Mouse (Mus musculus): Measurements from ENCODE around the gene Pkhd1.
"Not testable (repeated sequence)": the region's sequence is repeated elsewhere in the genome, so short reads cannot be mapped to it uniquely, and the experiment has no call there.

The Pkhd1 gene

DNA sequence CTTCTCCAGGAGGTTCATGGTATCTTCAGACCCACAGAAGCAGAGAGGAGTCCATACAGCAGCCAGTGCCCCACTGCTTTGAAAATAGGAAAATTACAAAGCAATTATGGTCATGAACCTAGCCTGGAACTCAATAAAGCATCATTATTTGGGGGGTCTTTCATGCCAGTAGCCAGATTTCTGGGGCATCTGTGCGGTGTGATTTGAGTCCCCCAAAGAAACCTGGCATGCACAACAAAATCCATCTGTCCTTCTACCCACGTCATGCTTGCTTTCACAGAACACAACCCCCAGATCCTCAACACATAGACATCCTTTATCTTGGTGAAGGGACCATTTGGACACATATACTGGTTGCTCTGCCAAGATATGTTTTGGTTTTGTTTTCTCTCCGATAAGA, 316.2 kb downstream of the Pkhd1 start:
- DNase-seq (ENCODE audit: low spot score in 2 of 2): no peak

DNA sequence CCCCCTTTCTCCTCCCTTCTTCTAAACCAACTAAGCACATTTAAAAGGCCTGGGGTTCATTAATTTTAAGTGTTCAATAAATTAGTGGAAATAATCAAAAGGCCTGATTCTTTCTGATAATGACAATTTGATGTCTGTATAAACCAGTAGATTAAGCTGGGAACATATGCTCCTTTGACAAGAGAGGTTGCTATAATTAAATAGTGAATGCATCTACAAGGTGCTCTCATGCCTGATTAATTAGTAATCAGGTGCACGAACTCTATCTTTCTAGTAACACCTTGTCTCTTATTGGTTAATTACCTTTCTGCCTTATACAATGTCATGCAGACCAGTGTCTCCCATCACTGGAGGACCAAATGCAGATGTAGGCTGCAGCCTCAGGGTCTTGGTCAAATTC, 329.2 kb downstream of the Pkhd1 start:
- no peak for DNase-seq (ENCODE audit: low spot score in 2 of 2)

DNA sequence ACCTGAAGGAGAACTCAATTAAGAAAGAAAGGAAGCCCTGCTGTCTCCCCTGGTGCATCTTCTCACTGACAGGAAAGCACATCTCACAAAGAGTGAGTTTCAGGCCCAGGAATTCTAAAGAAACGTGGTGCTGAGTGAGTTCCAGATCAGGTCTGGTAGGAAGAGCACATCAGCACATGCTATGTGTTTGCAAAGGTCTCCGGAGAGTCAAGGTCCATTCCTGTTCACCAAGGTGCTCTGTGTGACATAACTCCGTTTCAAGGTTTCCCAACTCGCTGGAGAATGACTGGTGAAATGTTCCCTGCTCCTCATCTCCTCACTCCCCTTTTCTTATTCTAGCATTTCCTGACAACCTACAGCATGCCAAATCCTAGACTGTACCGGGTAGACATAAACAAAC, 357.5 kb downstream of the Pkhd1 start:
- no peak for DNase-seq (ENCODE audit: low spot score in 2 of 2)

DNA sequence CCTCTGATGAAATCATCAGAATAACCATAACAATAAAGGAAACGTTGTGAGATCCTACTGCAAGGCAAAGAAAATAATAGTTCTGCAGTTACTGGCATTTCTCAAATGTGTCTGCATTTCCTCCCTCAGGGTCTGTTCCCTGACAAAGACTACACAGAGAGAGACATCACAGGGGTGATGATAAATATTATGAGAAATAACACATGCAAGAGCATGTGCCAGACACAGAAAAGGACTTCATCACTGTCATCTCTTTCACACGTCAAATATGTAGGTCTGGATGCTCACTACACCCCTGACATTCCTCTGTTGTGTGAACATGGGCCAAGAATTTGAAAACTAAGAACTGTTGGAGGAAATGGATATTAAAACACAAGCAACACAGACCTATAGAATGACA, 369.7 kb downstream of the Pkhd1 start:
- no peak for DNase-seq (ENCODE audit: low spot score in 2 of 2)

DNA sequence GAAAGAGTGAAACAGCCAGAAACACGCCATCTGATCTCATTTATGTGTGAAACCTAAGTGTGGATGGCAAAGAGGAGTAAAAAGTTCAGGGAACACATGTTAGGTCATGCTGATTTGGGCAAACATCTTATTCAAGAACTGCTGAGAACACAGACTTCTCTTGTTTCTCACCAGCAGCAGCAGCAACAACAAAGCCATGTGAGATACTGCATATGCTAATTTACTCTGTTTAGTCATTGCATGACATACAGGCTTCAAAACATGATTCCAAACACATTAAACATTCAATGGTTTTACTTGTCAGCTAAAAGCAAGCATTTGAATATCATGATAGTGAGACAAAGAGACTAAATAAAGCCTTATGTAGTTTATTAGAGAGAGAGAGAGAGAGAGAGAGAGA, 401.2 kb downstream of the Pkhd1 start:
- no peak for DNase-seq (ENCODE audit: low spot score in 2 of 2)

DNA sequence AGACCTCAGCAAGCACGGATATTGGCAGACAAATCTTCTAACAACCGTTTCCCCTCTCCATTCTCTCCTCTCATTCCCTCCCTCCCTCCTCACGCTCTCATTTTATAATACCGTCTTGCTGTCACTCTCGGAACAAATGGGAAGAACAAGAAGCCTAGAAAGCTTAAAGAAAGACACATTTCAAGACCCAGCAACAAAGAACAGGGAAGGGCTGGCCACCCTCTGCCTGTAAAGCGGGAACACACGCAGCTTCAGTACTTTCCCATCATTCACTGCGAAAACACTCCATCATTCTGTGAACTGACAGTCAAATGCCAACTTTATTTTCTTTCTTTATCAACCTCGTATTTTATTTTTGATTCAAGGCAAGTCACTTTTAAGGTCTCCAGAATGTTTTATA, 427.4 kb downstream of the Pkhd1 start:
- DNase-seq (ENCODE audit: low spot score in 2 of 2): no peak

DNA sequence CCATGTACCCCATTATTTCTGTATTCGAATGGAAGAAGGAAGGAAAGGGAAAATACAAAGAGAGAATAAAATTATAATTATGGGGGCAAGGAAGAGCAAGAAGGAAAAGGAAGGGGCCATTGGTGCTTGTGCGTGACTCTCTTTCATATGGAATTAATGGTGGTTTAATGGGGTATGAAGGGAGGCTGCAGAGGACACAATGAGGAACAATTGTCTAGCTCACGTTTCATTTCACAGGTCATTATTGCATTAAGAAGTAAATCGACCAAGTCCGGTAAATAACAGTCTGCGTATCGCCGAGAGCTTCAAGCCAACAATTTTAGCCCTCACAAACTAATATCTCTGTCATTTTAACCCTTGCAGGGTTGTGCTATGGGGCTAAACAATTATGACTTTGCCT, 437.7 kb downstream of the Pkhd1 start:
- DNase-seq (ENCODE audit: low spot score in 2 of 2): no peak

DNA sequence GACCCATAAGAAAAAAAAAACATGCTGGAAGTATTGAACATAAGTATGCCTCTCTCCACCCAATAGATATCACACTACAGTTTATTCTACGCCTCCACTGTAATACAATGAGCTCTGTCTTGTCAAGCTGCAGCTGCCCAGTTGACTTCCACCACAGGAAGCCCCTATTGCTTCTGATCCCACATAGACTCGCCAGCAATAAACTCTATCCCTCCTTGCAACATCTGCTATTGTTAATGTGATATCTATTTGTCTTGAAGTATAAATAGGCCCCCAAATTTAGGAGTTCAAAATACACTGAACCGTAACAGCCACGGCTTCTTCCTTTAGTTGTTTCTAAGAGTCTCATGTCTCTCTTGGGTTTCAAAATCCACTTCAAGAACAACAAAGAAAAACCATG, 446.7 kb downstream of the Pkhd1 start:
- no peak for DNase-seq (ENCODE audit: low spot score in 2 of 2)

DNA sequence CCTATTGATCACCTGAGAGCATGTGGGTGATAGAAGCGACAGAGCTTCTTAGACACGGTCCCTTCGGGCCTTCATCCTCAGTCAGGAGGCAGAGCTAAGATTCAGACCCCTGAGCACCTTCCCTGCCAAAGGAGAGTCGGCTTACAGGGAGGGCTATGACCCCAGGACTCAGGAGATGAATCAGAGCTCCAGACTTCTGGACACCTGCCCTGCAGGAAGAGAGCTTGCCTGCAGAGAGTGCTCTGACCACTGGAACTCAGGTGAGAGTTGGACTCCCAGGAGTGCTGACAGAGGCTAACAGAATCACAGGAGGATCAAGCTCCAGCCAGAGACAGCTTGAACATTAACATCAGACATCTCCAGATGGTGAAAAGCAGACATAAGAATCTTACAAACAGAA, 467.2 kb downstream of the Pkhd1 start:
- not testable (repeated sequence) for DNase-seq (ENCODE audit: low spot score in 2 of 2)

DNA sequence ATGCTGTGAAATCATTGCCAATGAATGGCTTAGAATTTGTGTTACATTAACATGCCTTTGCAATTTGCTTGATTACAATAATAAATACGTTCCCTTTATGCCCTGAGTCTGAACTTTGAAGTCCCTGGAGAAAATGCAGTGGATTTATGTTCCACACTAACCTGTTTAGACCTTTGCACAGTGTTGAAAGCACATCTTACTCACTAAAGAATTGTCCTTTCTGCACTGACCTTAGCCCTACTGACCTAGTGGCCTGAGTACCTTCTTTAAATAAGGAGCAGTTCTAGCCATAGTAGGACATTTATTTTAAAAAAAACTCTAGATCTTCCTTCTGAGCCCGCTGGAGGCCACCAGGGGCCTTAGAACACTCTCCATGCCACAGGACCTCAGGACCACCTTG, 467.8 kb downstream of the Pkhd1 start:
- no peak for DNase-seq (ENCODE audit: low spot score in 2 of 2)

DNA sequence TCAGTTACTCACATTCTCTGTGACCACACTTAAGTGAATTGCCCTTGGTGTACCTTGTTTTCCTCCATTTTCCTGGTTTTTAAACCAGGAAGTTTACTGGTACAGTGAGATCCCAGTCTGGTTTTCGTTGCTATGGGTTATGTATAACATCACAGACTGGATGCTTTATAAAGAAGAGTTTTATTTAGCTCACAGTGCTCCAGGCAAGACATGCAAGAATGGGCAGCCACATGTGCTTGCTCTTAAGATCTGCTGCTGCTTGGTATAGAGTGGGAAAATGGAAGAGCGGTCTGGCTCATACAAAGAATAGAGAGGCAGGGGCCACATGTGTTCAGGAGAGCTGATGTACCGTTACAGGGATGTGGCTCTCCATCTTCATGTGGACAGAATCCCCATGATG, 481.7 kb downstream of the Pkhd1 start:
- no peak for DNase-seq (ENCODE audit: low spot score in 2 of 2)

DNA sequence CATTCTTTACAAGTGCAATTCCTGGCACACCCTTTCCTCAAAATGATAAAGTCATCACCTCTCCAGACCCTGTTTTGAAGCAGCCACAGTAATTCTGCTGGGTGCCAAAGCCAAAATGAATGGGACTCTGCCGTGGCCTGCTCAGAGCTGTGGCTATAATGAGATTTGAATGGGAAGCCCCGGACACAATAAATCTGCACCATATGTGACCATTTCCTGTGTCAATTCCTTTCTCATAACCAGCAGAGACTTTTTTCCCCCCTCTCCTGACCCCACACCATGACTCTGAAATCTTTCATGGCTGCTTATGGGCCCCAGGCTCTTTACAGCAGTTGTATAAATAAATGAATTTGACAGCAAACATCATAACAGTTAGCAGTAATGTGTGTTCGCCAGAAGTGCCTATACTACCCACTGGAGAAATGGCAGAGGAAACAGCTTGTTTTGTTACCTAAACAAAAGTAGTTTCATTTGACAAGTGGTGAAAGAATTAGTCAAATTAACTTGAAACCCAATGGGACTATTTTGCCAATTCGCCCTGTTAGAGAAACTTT, 482.7 kb downstream of the Pkhd1 start:
- DNase-seq (ENCODE audit: low spot score in 2 of 2): no peak

DNA sequence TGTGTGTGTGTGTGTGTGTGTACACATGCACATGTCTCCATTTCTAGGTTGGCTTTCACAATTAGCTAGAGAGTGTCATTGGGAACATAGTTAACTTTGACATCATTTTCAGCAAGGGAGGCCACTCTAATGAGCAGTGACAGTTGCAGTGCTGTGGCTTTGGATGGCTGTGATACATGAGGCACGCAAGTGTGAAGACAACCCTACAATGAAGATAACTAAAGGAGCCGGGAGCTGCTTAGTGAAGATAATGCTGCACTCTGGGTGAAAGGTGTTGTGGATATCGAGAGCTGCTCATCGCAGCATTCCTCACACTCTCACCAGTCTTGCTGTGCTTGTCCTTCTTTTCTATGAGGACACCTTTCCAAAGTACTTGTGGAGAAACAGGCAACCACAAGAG, 484.2 kb downstream of the Pkhd1 start:
- no peak for DNase-seq (ENCODE audit: low spot score in 2 of 2)

DNA sequence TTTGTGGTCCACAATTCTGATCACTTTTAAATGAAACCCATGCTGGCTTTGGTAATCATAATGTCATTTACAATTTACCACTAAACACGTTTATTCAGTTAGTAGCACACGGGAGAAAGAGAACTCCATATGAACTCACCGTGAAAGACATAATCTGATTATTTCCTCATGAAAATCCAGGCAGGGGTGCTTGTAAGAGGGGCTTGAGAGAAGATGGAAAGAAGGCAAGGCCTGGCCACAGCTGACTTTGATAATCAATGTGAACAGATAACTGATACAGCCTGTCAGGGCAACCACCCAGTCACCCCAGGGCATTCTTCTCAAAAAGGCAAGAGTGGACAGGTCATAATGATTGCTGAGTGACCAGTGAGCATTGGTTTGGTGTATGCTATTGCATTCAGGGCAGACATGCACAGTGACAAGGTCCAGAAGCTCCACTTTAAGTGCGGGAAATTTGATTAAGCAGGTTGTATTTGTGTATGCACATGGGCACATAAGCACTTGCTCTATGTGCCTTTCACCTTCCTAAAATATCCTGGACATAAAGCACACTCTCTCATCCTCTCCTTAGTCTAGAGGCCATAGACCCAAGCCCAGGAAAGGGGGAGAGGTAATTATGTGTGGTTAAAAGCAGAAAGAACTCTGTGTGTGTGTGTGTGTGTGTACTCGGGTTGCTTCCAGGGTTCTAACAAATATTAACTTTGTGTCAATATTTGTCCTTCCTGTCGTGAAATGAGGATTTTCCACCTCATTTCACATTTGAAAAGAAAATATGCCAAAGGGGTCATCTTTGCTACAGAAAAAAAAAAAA, 485.9 kb downstream of the Pkhd1 start:
- DNase-seq (ENCODE audit: low spot score in 2 of 2): no peak

DNA sequence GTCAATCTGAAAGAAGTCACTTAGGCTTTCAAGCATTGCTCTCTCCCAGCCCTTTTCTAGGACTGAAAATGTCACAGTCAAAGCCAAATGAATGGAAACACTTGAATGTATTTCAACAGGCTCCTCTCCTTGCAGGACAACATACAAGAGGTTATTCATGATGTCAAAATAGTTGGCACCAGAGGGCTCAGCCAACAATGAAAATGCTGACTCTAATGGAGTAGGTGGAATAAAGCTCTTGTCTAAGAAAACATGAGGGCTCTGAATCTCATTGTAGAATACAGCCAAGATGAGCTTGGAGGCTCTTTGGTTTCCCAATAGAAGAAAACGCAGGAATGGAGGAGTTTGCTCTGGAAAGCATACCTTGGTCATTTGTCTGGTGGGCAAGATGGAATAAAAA, 500.5 kb downstream of the Pkhd1 start:
- DNase-seq (ENCODE audit: low spot score in 2 of 2): no peak

DNA sequence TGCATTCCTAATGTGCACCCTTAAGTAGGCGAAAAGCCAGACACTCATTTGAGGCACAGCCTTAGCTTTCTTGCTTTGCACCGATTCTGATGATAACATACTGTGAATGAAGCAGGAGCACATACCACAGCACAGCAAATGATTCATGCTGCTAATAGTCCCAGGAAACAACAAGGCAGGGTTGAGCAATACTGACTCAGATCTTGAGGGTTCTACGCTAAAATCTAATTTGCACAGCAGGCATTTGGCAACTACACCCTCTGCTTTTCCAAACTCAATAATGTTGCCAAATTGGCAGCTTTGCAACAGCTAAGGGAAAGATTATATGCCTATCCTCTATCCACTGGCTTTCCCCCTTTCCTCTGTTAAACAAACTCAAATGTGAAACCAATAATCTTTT, 548.1 kb downstream of the Pkhd1 start:
- peak in 1 of 2 experiments; percentile 38 for DNase-seq (ENCODE audit: low spot score in 2 of 2)

DNA sequence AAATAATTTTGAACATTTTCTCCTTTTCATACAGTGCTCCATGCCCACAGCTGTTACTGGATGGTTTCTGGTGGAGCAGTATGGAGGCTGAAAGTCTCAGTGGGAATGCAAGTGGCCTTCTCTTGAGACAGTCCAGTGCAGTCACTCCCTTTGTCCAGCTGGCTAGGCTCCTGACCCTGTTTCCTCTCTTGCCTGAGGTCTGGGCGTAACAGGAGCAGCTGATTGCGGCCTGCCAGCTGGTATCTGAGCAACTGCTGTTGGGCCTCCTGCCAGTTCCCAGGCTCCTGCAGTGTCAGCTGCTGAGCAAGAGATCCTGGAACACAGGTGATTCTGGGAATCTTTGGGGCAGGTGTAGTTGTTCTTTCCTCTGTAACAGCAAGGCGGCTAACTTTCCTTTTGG, 559.6 kb downstream of the Pkhd1 start:
- DNase-seq (ENCODE audit: low spot score in 2 of 2): no peak

DNA sequence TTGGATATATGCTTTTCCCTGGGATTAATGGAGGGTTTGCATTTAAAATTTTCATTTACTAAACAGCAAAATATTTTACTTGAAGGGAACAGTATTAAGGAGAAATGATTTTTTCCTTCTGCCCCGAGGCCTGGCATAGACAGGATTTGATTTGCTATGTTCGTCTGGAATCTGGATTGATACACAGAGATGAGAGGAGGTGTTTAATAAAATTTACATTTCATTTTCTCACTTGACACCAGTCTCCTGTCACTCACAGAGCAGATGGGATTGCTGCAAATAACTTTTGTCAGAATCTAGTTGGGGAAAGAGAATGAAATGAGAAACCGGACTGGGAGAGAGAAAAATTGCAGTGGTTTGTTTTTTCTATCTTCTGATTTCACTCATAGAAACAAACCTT, 578.5 kb downstream of the Pkhd1 start:
- no peak for DNase-seq (ENCODE audit: low spot score in 2 of 2)

DNA sequence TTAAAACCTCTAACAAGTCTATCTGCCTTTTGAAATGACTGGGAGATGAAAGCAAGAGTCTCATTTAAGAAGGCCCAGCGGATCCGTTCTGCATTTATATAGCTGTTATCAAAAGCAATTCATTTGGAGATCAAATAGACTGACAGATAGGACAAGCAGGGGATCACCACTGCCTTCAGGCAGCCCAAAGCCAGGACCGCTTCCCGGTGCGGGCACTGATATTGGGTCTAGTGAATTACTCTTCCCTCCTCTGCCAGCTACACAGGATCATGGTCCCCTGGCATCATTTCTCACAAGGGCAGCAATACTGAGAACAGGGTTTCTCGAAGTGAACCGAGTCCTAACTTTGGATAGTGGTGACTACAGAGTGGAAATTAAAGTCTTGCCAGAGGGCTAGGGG, 582.6 kb downstream of the Pkhd1 start:
- no peak for DNase-seq (ENCODE audit: low spot score in 2 of 2)

DNA sequence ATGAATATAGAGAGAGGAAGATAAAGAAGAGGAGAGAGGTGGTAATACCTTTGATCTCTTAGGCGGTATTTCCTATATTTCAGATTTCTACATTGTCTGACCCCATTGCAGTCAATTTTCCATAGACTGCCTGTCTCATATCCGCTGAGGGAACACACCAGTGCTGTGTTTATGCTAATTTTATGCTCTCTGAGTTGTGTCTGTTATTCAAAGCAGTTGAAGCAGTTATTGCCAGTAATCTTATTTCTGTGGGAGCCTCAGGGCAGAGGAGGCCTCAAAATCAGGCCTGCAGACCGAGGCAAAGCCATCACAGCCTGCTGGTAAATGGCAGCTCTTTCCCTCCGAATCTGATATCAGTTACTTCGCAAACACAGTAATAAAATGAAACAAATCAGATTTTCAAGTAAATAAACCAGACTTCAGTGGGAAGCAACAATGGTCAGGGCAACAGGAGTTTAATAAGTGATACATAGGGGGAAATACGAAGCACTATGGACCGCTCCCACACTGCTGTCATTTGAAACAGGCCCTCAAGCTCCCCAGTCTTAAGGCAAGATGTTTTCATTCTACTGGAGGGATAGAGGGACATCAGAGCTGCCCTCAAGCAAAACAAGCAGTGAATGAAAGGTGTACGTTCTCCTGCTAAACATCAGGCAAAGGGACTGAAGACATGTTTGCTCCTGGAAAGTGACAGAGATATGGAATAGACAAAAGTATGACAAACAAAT, 599.5 kb downstream of the Pkhd1 start:
- no peak for DNase-seq (ENCODE audit: low spot score in 2 of 2)

DNA sequence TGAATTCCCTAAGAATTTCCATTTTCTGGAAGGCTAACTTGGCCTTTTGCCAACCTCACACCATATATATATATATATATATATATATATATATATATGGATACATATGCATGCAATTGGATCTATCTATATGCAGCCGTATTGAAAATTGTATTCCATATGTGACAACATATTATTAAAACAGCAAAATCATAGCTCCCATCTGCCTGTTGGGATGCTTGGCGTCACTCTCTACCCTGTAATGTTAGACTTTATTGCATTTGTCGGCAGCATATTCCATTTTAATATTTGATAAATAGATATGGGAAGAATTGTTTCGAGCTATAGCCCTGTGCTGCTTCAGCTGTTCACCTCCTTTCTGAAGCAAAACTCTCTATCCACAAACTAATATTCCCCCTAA, 600.2 kb downstream of the Pkhd1 start:
- DNase-seq (ENCODE audit: low spot score in 2 of 2): no peak

Data from urinary bladder, adult 18-20 months (tissue).